Mouse (Mus musculus) T-helper 1 cell (primary cell): ENCODE results near the gene Gm9821.

Source experiments
- in situ Hi-C: fragments of 300-600 bp; cut with MboI, MseI; formaldehyde crosslinking; loops from one replicate; pipeline ENCODE4 v1.15.1; 2025; ENCODE audit warnings: high pct_unique_total_duplicates

The Gm9821 gene

DNA sequence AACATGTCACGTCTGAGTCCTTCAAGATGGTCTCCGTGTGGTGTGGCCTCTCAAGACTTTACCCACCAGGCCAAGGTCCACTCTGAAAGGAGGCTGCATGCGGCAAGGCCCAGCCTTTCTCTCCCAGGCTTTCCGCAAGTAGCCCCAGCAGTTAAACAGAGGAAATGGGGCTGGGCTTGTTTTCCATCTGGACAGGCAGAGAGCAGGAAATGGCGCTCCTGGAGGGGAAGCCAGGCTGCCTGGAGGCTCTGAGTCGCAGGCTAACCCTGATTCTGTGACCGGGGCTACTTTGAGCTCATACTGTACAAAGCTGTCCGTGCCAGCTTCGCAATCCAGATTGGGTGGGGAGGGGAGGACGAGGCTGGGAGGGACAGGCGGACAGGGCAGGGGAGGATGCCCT is 22.5 kb downstream of the Gm9821 start:
- in situ Hi-C loops, result loop anchor here (25.0 kb wide), 1 partner anchor 1494 kb away; the partner anchor contains the start of gene Cd82

GRCm38 (mm10) chr2:91971231-91972097 is 26.0 kb downstream of the Gm9821 start:
- in situ Hi-C loops, result loop anchor here (25.0 kb wide), 1 partner anchor 1491 kb away; the partner anchor contains the start of gene Cd82

GRCm38 (mm10) chr2:91972121-91972566 is 26.6 kb downstream of the Gm9821 start:
- in situ Hi-C loops, result loop anchor here (25.0 kb wide), 1 partner anchor 1490 kb away; the partner anchor contains the start of gene Cd82

DNA sequence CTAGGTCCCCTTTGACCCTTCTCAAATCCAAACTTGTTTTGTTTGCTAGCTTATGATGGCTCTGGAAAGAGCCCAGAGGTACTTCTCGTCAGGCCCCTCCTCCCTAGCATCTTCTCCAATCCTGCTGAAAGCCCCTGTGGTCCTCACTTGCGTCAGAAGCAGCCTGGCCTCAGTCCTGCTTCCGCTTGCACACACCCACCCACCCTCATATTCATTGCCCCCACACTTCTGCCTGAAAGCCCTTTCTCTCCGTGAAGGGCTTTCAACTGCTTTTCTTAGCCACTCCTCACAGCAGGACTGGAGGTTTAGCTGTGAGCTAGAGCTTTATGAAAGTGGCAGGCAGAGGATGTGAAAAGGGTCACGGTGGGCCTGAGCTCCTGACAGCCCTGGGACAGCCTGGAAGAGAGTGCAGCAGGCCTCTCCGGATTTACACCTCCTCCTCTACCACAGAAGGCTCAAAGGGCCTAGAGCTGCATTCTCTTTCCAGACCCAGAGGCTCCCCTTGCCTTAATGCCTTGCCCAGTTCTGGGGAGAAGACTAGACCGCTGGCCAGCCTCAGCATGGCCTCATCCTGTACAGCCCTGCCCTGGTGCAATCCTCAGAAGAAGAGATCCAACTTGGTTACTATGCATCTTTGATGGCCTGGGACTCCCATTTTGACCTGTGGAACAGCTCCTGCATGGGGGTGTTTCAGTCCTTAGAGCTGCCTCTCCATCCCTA is 28.1 kb downstream of the Gm9821 start:
- in situ Hi-C loops, result loop anchor here (25.0 kb wide), 1 partner anchor 1489 kb away; the partner anchor contains the start of gene Cd82

- in situ Hi-C loops, result no loop called here
Measured at GRCm38 (mm10) chr2:91975581-91976541, 30.4 kb downstream of the Gm9821 start, which contains the start of gene Dgkz. Gene Dgkz, minus strand, starts transcription at chr2:91975864.

- in situ Hi-C loops, result no loop called here
Measured at GRCm38 (mm10) chr2:91977960-91978359, 32.5 kb downstream of the Gm9821 start.

GRCm38 (mm10) chr2:91978547-91978946 is 33.0 kb downstream of the Gm9821 start:
- in situ Hi-C loops, result no loop called here

GRCm38 (mm10) chr2:91980245-91980644 is 34.7 kb downstream of the Gm9821 start:
- in situ Hi-C loops, result loop anchor here (10.0 kb wide), 1 partner anchor 465 kb away; no protein-coding TSS in a partner anchor

DNA sequence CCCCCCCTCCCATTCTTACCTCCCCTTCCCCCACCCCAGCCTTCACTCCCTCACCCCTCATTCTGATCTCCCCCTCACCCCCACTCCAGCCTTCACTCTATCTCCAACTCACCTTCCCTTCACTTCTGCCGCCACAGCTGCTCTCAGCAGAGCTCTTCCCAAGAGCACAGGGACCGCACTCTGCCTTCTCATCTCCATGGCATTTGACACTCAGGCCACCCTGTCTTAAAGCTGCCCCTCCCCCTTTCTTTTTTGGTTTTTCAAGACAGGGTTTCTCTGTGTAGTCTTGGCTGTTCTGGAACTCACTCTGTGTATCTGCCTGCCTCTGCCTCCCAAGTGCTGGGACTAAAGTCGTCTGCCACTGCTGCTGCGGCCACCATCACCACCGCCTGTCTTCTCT is 35.3 kb downstream of the Gm9821 start:
- in situ Hi-C loops, result loop anchor here (10.0 kb wide), 1 partner anchor 464 kb away; no protein-coding TSS in a partner anchor

- in situ Hi-C loops, result loop anchor here (10.0 kb wide), 1 partner anchor 460 kb away; no protein-coding TSS in a partner anchor
Measured at GRCm38 (mm10) chr2:91984439-91984838, 38.9 kb downstream of the Gm9821 start.

GRCm38 (mm10) chr2:91984906-91985525 is 39.5 kb downstream of the Gm9821 start:
- in situ Hi-C loops, result loop anchor here (5.0 to 10.0 kb wide), 3 partner anchors 72 to 460 kb away; no protein-coding TSS in a partner anchor

GRCm38 (mm10) chr2:91986071-91986470 is 40.6 kb downstream of the Gm9821 start:
- in situ Hi-C loops, result loop anchor here (5.0 to 10.0 kb wide), 3 partner anchors 71 to 459 kb away; no protein-coding TSS in a partner anchor

DNA sequence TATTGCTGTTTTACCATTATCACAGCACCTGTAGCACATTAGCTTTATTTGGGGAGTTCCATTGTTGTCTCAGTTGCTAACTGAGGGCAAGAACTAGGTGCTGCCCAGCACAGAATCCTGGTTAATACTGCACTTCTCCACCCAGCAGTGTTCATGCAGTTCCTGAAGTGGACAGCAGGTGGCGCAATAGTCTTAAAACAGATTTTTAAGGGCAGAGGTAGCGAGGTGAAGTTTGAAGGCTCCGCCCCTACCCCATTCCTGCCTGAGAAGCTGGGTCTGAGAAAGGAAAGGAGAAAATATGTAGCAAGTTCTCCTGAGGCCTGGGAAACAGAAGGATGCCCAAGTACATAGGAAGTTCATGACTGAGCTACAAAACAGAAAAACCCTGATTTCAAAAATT is 42.0 kb downstream of the Gm9821 start:
- in situ Hi-C loops, result loop anchor here (5.0 to 10.0 kb wide), 3 partner anchors 70 to 457 kb away; no protein-coding TSS in a partner anchor

DNA sequence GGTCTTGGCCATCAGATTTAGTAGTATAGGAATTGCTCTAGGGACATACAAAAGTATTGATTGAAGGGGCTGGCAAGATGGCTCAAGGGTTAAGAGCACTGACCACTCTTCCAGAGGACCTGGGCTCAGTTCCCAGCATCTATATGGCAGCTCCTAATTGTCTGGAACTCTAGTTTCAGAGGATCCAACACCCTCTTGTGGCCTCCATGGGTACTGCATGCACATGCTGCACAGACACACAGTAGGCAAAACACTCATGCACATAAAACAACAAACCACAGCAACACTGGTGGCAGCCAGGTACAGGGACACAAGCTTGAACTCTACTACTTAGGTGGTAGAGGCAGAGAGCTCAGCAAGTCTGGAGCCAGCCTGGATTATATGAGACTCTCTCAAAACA is 44.2 kb downstream of the Gm9821 start:
- in situ Hi-C loops, result loop anchor here (5.0 to 10.0 kb wide), 3 partner anchors 68 to 455 kb away; no protein-coding TSS in a partner anchor

DNA sequence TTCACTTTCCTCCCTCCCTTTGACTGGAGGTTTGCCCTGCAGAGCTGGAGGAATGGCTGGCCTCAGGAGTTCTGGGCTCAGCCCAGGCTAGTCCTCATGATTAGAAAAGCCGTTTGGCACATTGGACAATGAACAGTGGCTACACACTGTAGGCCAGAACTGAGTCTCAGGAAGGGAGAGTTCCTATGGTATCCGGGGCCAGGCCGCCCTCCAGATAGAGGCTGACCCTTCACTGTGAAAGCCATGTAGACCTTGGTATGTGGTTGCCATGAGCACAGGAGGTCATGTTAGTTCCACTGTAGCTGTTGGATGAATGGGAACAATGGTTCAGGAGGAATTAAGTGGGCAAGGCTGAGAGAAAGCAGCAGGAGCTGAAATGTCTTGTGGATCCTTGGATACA is 47.9 kb downstream of the Gm9821 start:
- in situ Hi-C loops, result no loop called here

DNA sequence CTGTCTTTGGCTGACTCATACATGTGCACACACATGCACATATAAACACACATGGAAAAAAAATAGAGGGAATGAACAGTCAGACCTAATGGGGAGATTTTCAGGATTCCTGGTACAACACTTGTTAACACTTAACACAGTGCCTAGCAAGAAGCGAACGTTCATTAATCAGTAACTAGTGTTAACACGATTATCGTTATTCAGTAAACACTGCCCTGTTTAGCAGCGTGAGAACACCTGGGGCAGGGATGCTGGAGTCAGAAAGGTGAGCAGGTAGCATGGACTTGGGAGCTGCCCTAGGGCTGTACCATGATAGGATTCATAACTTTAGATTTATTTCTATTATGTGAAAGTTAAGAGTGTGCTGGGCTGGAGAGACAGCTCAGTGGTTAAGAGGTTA is 50.5 kb downstream of the Gm9821 start:
- in situ Hi-C loops, result no loop called here
